Mouse (Mus musculus): Measurements from ENCODE around the gene Polr3b.

DNA sequence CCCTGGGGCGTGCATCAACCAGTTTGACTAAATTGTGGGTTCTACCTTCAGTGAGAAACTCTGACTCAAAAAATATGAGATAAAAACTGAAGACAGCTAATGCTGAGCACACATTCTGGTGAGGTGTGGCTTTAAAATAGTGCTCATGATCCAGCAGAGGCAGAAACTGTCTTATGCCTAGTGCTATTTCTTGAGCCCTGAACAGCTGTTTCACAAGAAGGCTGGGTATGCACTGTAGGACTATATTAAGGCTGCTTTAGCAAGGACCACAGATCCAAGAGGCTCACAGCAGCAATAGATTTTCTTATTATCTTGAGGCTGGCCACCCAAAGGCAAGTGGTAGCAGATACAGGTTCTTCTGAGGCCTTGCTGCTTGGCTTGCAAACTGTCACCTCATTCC is 80.0 kb downstream of the Polr3b start:
- no peak for TF ChIP-seq CTCF (IDR thresholded peaks at IDR 0.05; ENCODE audit: borderline replicate concordance, extremely low read depth, insufficient read depth, insufficient read length)
- no peak for TF ChIP-seq POLR2A (IDR thresholded peaks at IDR 0.05; ENCODE audit: borderline replicate concordance, extremely low read depth, insufficient read depth, insufficient read length, poor library complexity, severe bottlenecking)

Measured in brain, embryonic 14.5 days (tissue).